Mouse (Mus musculus) lung, postnatal 36 days (tissue): Measurements from ENCODE around the gene Thsd4.
A peak's percentile ranks its signal among the peaks of the same experiment; 100 is the strongest.

Experiments used
- DNase-seq: peaks from one replicate; pipeline ENCODE4 v3.0.0; 2022; ENCODE audit warnings: mixed read lengths

Gene Thsd4

GRCm38 (mm10) chr9:60373161-60373737 lies 148.6 kb downstream of the Thsd4 start:
- no peak for DNase-seq

DNA sequence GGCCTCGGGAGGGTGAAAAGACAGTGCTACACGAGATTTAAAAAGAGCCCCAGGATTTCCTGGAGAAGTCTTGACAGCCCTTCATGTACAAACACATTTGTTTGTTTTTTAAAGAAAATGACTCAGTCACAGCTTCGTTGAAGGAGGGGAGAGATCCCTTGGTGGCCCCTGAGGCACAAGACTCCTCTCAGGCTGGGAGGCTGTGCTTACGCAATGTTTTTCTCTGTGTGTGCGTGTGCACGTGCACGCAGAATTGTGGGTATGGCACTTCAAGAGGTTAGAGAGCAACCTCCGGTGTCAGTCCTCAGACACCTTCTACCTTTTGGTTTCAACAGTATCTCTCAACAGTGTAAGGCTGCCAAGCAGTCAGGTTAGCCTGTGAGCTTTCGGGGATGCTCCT lies 153.3 kb downstream of the Thsd4 start:
- peak; percentile 50 for DNase-seq

- DNase-seq, result no peak
Observed at GRCm38 (mm10) chr9:60367617-60368305, 154.1 kb downstream of the Thsd4 start.

DNA sequence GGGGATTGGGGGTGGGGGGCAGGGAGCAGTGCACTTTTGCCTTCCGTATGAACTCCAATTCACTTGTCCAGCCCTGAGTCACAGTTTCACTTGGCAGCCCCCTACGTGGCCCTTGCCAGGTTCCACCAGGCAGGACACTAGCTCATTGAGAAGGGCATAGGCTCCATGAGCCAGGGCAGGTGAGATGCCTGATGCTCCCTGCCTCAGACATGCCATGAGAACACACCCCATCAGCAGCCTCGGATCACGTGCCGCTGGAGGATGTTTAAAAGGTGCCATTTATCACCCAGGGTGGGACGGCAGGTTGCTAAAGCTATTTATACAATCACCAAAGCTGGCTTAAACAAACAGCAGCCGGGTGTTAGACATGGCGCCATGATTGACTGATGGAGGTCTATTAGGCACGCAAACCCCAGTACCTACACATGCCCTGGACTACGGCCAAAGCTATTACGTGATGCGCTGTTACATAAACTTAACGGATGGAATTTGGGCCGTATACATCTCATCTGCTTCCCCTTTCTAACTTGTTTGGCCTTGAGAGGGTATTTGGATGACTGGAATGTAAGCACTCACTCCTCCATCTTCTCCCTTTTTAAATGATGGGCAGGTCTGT lies 157.6 kb downstream of the Thsd4 start:
- no peak for DNase-seq

DNA sequence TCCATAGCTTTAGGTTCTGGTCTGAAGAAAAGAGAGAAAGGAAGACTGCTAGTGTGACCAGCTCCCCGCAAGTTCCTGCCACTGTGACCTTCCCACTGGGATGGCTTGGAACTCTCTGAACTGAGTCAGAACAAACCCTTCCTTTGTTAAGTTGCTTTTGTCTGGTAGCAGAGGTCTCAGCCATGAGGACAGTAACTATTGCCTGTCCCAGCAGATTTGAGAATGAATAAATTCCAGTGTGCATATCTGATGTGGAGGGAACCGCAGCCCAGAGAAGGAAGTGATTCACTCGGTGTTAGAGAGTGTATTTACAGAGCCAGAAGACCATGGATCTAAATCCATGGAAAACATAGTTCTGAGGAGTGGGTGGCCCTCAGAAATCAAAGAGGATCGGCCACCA lies 169.5 kb downstream of the Thsd4 start:
- no peak for DNase-seq

- DNase-seq, result no peak
Observed at GRCm38 (mm10) chr9:60351153-60351552, 170.7 kb downstream of the Thsd4 start.

GRCm38 (mm10) chr9:60336147-60336546 lies 185.7 kb downstream of the Thsd4 start:
- DNase-seq, result no peak

- peak; percentile 21 for DNase-seq
Observed at GRCm38 (mm10) chr9:60335455-60335854, 186.4 kb downstream of the Thsd4 start.

DNA sequence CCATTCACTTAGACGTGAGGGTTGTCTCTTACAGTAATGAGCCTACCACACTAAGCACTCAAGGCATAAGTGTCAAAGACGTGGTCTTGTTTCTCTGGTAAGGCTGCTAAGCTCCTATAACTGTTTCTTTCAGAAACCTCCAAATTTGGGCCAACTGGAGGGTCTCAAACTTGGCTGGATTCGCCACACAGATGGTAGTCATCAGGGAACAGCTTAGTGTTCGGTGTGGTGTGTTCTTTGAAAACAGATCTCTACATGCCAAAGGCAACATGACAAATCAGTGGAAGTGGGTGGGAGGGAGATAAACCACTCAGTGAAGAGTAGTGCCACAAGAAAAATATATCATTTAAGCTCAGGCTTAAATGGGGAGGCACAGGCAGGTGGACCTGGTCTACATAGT lies 191.9 kb downstream of the Thsd4 start:
- DNase-seq, result no peak

DNA sequence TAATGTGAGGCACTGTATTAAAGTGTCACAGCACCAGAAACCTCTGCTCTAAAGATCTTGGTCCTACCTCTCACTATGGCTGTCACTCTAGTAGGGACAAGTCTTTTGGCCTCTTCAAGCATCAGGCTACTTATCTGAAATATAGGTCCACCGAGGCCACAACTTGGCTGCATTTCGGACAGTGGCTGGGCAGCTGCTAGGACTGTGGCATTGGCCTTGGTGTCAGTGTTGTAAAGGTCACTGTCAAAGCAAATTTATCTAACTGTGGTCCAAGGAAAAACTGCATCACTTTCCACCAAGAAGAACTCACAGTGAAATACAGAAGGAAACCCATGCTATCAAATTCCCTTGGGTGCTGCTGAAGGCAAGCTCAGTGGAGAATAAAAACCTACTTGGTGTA lies 197.1 kb downstream of the Thsd4 start:
- no peak for DNase-seq

GRCm38 (mm10) chr9:60323435-60323834 lies 198.4 kb downstream of the Thsd4 start:
- no peak for DNase-seq

GRCm38 (mm10) chr9:60317291-60317690 lies 204.6 kb downstream of the Thsd4 start:
- no peak for DNase-seq

- DNase-seq, result no peak
Observed at GRCm38 (mm10) chr9:60316510-60316909, 205.3 kb downstream of the Thsd4 start.

GRCm38 (mm10) chr9:60315533-60315932 lies 206.3 kb downstream of the Thsd4 start:
- DNase-seq, result no peak

- DNase-seq, result no peak
Observed at GRCm38 (mm10) chr9:60313661-60314060, 208.2 kb downstream of the Thsd4 start.

DNA sequence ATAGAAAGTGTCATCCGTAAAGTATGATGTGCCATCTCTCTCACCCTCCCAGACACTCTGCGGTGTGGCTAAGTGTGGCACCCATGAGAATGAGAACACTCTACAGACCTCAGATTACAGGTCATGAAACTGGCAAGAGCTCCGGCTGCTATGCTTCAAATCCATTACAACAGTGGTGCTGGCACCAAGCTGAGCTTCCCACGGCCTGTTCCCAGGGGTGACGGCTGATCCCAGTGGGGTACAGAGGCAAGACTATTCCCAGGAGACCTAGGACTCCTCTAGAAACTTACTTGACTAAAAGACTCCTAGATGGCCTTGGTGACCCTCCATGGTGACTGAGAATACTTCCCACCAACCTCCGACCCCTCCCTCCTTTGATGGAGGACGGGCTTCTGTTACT lies 209.2 kb downstream of the Thsd4 start:
- peak; percentile 32 for DNase-seq

DNA sequence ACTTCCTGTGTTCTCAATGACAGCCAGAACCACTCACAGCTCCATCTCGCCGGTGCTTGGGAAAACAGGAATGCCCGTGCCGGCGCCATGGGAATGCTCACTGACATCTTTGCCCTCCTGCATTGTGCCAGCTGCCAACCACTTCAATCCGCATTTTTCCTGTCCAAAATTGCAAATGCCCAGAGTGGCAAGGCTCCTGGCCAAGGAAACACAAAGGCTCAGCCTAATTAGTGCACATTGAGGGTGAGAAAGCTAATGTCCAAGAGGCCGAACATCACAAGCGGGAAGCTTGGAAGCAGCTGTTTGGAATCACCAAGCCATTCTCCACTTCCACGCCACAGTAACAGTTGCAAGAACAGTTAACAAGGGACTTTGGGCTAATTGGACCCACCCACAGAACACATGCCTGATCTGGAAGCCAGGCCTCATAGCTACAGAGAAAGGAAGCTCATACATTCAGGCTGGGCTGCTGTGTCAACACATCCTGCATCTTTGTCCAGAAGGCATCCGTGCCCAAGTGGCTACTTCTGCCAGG lies 210.2 kb downstream of the Thsd4 start:
- peak; percentile 18 for DNase-seq

DNA sequence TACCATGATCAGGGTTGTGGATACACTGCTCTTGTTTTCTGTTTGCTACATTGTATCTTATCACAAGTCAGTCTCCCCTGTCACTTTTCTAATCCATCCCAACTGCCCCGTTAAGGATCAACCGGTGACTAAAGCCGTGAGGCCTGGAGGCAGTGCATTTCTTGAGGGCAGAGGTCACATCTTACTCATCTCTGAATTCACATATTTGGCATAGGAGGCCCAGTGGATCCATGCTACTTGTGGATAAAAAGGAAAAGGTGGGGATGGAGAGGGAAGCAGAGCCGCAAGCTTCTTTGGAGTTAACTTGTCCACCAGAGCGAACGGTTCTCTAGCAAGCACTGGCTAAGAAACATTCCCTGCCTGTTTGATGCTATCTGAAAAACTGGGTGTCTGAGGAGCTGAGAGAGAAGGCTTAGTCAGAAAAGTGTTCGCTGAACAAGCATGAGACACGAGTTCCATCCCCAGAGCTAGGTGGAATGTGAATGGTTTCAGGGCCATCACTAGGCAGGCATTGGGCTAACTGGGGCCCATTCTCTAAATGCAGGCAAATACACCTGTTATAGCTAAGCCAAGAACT lies 211.0 kb downstream of the Thsd4 start:
- no peak for DNase-seq

DNA sequence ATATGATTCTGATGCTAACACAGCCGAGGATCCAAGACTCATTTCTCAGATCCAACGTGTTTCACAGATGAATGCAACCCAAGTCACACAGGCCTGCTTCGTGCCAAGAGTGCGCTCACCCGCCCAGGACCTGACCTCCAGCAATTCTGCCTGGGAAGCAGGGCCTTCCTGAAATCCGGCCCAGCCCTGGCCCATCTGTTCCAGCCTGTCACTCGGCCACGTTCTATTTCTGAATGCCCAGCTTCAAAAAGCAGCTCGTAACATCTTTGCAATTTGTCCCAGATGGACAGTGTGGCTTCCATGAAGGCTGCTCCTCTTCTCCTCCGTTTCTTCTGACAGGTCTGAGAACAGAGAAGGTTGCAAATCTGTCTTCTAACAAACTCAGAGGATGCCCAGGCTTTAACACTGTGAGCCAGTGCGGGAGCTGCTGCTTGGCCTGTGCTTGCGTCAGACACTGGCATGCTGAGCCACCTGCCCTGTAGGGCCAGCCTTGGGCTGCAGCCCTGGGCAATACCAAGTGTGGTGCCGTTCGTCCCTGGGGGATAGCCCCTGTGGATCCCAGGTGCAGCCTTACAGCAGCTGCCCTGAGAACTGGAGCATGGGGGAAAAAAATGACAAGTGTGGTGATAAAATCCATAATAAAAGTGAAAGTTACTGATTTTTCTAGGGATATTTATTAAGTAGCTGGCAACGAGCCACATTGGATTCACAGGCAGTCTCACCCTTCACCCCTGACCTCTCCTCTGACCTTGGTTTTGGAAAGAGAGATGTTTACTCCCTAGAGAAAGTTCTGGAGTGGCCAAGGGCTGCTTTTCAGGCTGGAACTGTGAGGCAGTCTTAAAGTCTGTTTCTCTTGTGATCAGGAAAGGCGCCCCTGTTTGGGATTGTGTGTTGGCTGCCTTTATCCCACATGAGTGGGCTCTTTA lies 211.8 kb downstream of the Thsd4 start:
- DNase-seq, result peak; percentile 41

GRCm38 (mm10) chr9:60308182-60308581 lies 213.7 kb downstream of the Thsd4 start:
- no peak for DNase-seq

DNA sequence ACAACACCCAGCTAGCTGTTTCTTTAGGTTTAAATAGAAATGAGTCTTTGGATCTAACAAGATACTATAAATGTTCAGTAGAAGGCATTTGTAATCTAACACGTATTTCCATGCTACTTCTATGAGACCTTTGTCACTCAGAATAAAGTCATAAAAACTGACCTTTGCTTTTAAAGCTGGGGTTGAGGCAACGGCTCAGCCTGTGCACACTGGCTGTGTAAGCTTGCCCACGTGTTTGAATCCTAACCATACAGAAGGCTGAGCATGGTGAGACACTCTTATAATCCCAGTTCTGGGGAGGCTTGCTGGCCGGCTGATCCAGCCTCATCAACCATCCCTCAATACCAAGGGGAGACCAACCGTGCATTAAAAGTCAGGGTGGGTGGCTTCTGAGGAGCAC lies 214.4 kb downstream of the Thsd4 start:
- no peak for DNase-seq

- peak; percentile 56 for DNase-seq
Observed at GRCm38 (mm10) chr9:60306241-60306640, 215.6 kb downstream of the Thsd4 start.
